Mouse (Mus musculus) brain, embryonic 14.5 days (tissue): ENCODE results near the gene Itgb2.

ENCODE experiments used
- CTCF ChIP-seq: fragments of 200-500 bp; IDR thresholded peaks from 2 replicates; pipeline ENCODE4 v1.5.1; 2012; ENCODE audit warnings: inconsistent platforms, mild to moderate bottlenecking, moderate library complexity, borderline replicate concordance; ENCODE audit not compliant: insufficient read depth, insufficient read length; ENCODE audit errors: extremely low read depth
- POLR2A ChIP-seq: fragments of 200-500 bp; IDR thresholded peaks from 2 replicates; pipeline ENCODE4 v1.6.1; 2012; ENCODE audit warnings: mild to moderate bottlenecking, inconsistent platforms, borderline replicate concordance; ENCODE audit not compliant: poor library complexity, insufficient read depth, insufficient read length, severe bottlenecking; ENCODE audit errors: extremely low read depth

DNA sequence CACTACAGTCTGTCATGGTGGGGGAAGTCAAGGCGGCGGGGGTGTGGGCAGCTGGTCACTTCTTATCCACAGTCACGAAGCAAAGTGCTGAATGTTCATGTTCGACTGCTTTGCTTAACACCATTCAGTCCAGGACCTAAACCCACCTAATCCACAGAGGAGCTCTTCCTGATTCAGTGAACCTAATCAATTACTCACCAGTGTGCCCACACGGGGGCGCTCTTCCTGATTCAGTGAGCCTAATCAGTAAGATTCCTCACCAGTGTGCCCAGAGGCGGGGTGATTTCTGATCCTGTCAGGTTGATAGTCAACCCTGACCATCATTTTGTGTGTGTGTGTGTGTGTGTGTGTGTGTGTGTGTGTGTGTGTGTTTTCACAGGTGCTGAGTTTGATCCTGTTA lies 13.2 kb downstream of the Itgb2 start:
- peak; percentile 54; the same call in 1 of the 2 replicates for TF ChIP-seq CTCF
- TF ChIP-seq POLR2A, result no peak
